In the genomic region with DNA sequence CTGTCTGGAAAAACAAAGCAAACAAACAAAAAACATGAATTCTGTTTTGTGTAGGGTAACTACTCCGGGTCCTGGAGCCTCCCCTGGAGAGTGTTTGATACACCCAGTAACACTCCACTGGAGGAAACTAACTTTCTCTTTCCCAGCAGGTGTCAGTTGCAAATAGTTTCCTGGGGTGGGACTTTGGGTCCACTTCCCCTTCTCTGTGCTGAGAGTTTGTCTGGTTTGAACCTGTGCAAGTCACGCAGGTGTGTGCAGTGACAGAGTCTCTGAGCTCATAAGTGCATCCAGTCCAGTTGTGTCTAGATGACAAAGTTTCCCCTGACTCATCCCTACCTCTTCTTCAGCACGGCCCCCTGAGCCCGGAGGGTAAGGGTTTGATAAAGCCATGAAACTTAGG, we compare ENCODE assay signal across 16 mouse cellular contexts.
"Had no signal": no experiment of that assay in that cellular context is flagged by ENCODE, and none has a peak within 500 bp of the region (broad histone marks: within the 10 kb centered on the region; RNA-seq: fewer than 3 reads in every experiment).

No protein-coding gene starts in this region.

- H3K4me1 ChIP-seq: limb, embryonic 13.5 days; liver, embryonic 15.5 days; lung, embryonic 15.5 days; midbrain, embryonic 10.5 days; neural tube, embryonic 13.5 days; stomach, embryonic 15.5 days had no signal

- H3K4me3 ChIP-seq: limb, embryonic 13.5 days; liver, embryonic 15.5 days; lung, embryonic 15.5 days; midbrain, embryonic 10.5 days; neural tube, embryonic 13.5 days; stomach, embryonic 15.5 days had no signal

- ATAC-seq: midbrain, embryonic 16.5 days had no signal

- DNase-seq: kidney, adult 11 months; kidney, adult 9 months; kidney, postnatal 36 days; layer of hippocampus, adult 9-11 months; right cerebral cortex, adult 18-20 months; right cerebral cortex, postnatal 25 days; thymus, adult 2 months; thymus, postnatal 4 days had no signal

- H3K9me3 ChIP-seq: limb, embryonic 13.5 days; liver, embryonic 15.5 days; lung, embryonic 15.5 days; midbrain, embryonic 10.5 days; neural tube, embryonic 13.5 days; stomach, embryonic 15.5 days had no signal

- H3K27me3 ChIP-seq: limb, embryonic 13.5 days; liver, embryonic 15.5 days; lung, embryonic 15.5 days; stomach, embryonic 15.5 days had no signal

- H3K4me2 ChIP-seq: limb, embryonic 13.5 days; liver, embryonic 15.5 days; lung, embryonic 15.5 days; neural tube, embryonic 13.5 days; stomach, embryonic 15.5 days had no signal

- H3K36me3 ChIP-seq: limb, embryonic 13.5 days; liver, embryonic 15.5 days; lung, embryonic 15.5 days; midbrain, embryonic 10.5 days; neural tube, embryonic 13.5 days; stomach, embryonic 15.5 days had no signal

- H3K27ac ChIP-seq: kidney, postnatal 0 days; limb, embryonic 13.5 days; liver, embryonic 15.5 days; lung, embryonic 15.5 days; midbrain, embryonic 10.5 days; neural tube, embryonic 13.5 days; stomach, embryonic 15.5 days had no signal

- H3K9ac ChIP-seq: limb, embryonic 13.5 days; liver, embryonic 15.5 days; lung, embryonic 15.5 days; neural tube, embryonic 13.5 days; stomach, embryonic 15.5 days had no signal
